Mouse (Mus musculus) liver, embryonic 14.5 days (tissue): ENCODE measurements at regions not wholly inside any gene's neighbourhood (a gene's known extent, or its start where the extent isn't known, plus 50 kb on each side); places are given as distances from the start of the nearest gene placed in this dataset.
A peak's percentile ranks its signal among the peaks of the same experiment; 100 is the strongest.
"Not testable (repeated sequence)": the region's sequence is repeated elsewhere in the genome, so short reads cannot be mapped to it uniquely, and the experiment has no call there.

ENCODE experiments used
- ATAC-seq: fragments of 200-750 bp; cut with Nextera tagmentation; 2 replicates; pipeline ENCODE4 v1.8.0; 2017; ENCODE audit warnings: moderate number of reproducible peaks, mild to moderate bottlenecking, moderate library complexity; ENCODE audit not compliant: insufficient read depth
- DNase-seq, 3 experiments: peaks; one replicate each; pipeline ENCODE4 v3.0.0-alpha.2; 2012 to 2013; ENCODE audit warnings: low read depth in 3 of 3, low spot score in 3 of 3
- H3K27ac ChIP-seq: fragments of 300-500 bp; sonication (generic); 2 replicates; pipeline ENCODE4 v1.5.1; 2014; ENCODE audit warnings: moderate library complexity, mild to moderate bottlenecking, control low read depth, inconsistent platforms
- H3K27me3 ChIP-seq: fragments of 300-500 bp; sonication (generic); 2 replicates; pipeline ENCODE4 v1.6.1; 2014; ENCODE audit warnings: mild to moderate bottlenecking, low read length, moderate library complexity; ENCODE audit not compliant: control insufficient read depth, insufficient read depth
- H3K36me3 ChIP-seq: fragments of 300-500 bp; sonication (generic); replicated peaks from 2 replicates; pipeline ENCODE4 v1.6.1; 2014; ENCODE audit warnings: low read depth; ENCODE audit not compliant: control insufficient read depth, insufficient read depth
- H3K4me1 ChIP-seq, 2 experiments: fragments of 200-500 bp in 1 of 2; fragments of 300-500 bp in 1 of 2; sonication (generic) in 1 of 2; replicated peaks; 2 replicates each; pipeline ENCODE4 v1.6.1; 2012 to 2014; ENCODE audit warnings: antibody characterized with exemption in 1 of 2, inconsistent platforms in 1 of 2, low read length in 1 of 2; ENCODE audit not compliant: control insufficient read depth in 2 of 2, insufficient read depth in 2 of 2
- H3K4me2 ChIP-seq: fragments of 300-500 bp; sonication (generic); 2 replicates; pipeline ENCODE4 v1.6.1; 2014; ENCODE audit warnings: low read depth, mild to moderate bottlenecking, control low read depth, moderate library complexity
- H3K4me3 ChIP-seq, 2 experiments: fragments of 200-500 bp in 1 of 2; fragments of 300-500 bp in 1 of 2; sonication (generic) in 1 of 2; 2 replicates each; pipeline ENCODE4 v1.5.1; 2012 to 2014; ENCODE audit warnings: low read depth in 2 of 2, low read length in 2 of 2, mild to moderate bottlenecking in 2 of 2, control low read depth in 1 of 2, inconsistent platforms in 1 of 2, moderate library complexity in 1 of 2; ENCODE audit not compliant: insufficient read depth in 1 of 2
- H3K9ac ChIP-seq: fragments of 300-500 bp; sonication (generic); replicated peaks from 2 replicates; pipeline ENCODE4 v1.6.1; 2014; ENCODE audit warnings: mild to moderate bottlenecking, control low read depth, moderate library complexity
- H3K9me3 ChIP-seq: fragments of 300-500 bp; sonication (generic); 2 replicates; pipeline ENCODE4 v1.6.1; 2016; ENCODE audit warnings: low read length, mixed read lengths; ENCODE audit not compliant: control insufficient read depth
- CTCF ChIP-seq: IDR thresholded peaks from 2 replicates; pipeline ENCODE4 v1.5.1; 2016; ENCODE audit warnings: antibody characterized with exemption, low read depth, control low read depth
- EP300 ChIP-seq: IDR thresholded peaks from 2 replicates; pipeline ENCODE4 v1.6.1; 2016; ENCODE audit warnings: antibody characterized with exemption, low read depth
- WGBS: fragments of 180-500 bp; shearing (Covaris S2); extraction: QIAGEN DNeasy Blood & Tissue Kit; methylation state at CpG from one replicate; pipeline ENCODE4 v1.1.7; 2014; ENCODE audit not compliant: insufficient replicate concordance; 5-methylcytosine and 5-hydroxymethylcytosine counted together

DNA sequence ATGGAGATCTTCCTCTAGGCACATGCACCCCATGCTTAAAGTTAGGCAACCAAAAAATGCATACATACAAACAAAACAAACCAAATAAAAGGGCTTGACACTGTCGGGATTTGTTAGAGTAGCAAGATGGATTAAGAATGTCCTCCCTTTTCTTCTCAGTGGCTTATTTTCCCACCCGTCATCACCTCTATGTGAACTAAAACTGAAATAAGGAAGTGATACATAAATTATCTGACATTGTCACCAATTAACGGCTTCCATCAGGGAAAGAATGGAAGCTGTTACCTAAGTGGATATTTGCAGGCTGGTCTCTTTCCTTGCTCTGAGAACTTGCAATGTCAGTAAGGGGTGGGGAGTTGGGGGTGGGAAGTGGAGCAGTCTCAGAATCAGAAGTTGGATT is 541.5 kb downstream of the Diaph3 start:
- H3K9me3 ChIP-seq: no peaks in the 10 kb centered on the region
- DNase-seq (no peak), ATAC-seq (no peak)
- H3K27me3 ChIP-seq: no peaks in the 10 kb centered on the region
- 46% methylated on average over 3 of the region's 3 CpGs for WGBS
- no peak overlapping the region for H3K4me3 ChIP-seq
- H3K9ac ChIP-seq: no peak overlapping the region
- no peaks in the 10 kb centered on the region for H3K36me3 ChIP-seq
- TF ChIP-seq EP300 (no peak), CTCF (no peak)
- no peaks in the 10 kb centered on the region for H3K4me1 ChIP-seq
- H3K27ac ChIP-seq: no peak overlapping the region
- no peak overlapping the region for H3K4me2 ChIP-seq

DNA sequence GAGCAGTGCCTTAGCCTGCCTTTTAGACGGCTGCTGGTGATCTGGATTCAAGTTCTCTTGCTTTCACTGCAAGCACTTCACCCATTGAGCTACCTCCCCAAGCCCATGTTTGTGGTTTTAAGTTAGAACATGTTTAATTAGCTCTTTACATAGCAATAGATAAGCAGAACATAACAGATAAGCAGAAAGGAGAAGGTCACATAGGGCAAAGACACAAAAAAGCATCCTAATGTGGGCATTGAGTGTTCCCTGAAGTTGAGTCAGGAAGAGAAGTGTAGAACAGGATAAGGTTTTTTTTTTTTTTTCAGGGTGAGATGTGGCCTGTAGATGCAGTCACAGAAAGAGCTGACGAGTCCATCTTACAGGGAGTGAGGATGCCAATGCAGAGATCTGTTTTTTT is 552.5 kb downstream of the Diaph3 start:
- no peak overlapping the region for H3K9ac ChIP-seq
- no peaks in the 10 kb centered on the region for H3K36me3 ChIP-seq
- H3K27me3 ChIP-seq: no peaks in the 10 kb centered on the region
- WGBS: 42% methylated on average over 2 of the region's 2 CpGs
- no peak overlapping the region for H3K27ac ChIP-seq
- H3K9me3 ChIP-seq: no peaks in the 10 kb centered on the region
- DNase-seq (no peak), ATAC-seq (no peak)
- no peak for TF ChIP-seq EP300
- H3K4me1 ChIP-seq: no peaks in the 10 kb centered on the region
- no peak overlapping the region for H3K4me3 ChIP-seq
- no peak overlapping the region for H3K4me2 ChIP-seq

DNA sequence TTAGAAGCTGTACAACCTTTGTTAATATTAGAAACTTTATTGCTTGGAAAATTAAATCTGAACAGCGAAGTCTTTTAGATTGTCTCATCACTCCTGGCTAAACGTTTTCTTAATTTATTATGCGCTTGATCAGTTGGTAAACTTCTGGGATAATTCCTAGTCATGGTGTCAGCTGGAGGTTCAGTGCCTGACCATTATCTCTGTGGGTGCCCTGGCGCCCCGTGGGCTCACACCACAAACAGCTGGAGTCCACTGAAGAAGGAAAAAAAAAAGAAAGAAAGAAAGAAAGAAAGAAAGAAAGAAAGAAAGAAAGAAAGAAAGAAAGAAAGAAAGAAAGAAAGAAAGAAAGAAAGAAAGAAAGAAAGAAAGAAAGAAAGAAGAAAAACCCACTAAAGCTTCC is 555.1 kb downstream of the Diaph3 start:
- H3K27ac ChIP-seq, H3K36me3 ChIP-seq, DNase-seq, H3K4me2 ChIP-seq, H3K9ac ChIP-seq, H3K4me1 ChIP-seq, H3K27me3 ChIP-seq, H3K4me3 ChIP-seq, H3K9me3 ChIP-seq, ATAC-seq: not testable (repeated sequence)
- 51% methylated on average over 5 of the region's 5 CpGs for whole genome bisulfite sequencing

- Histone ChIP-seq H3K4me3 (no peak overlapping the region), H3K36me3 (no peaks in the 10 kb centered on the region), H3K9ac (no peak overlapping the region), H3K4me2 (no peak overlapping the region), H3K27me3 (no peaks in the 10 kb centered on the region), H3K27ac (no peak overlapping the region), H3K4me1 (no peaks in the 10 kb centered on the region), H3K9me3 (no peaks in the 10 kb centered on the region)
- DNase-seq (no peak), ATAC-seq (no peak)
- TF ChIP-seq EP300 (no peak), CTCF (peak; percentile 50)
- WGBS: 41% methylated on average over 2 of the region's 2 CpGs
Observed at GRCm38 (mm10) chr14:86562728-86563127, 578.3 kb downstream of the Diaph3 start.

DNA sequence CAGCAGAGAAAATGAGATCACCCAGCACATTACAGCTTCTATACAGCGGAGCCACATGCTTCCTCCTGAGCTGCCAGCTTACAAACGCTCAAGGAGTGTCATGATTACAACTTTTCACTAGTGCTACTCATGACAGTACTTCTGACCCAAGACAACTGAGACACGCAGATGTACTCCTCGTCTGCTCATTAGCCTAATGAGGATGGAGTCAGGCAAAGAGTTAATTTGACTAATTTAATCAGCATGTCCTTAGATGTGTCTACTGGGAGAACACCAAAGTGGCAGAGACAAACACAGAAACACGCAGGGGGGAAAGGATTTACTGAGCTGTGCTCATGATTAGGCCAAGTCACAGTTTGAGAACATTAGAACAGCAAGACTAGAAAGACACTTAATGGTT is 603.0 kb downstream of the Diaph3 start:
- Histone ChIP-seq H3K27ac (no peak overlapping the region), H3K4me3 (no peak overlapping the region), H3K9ac (no peak overlapping the region), H3K36me3 (no peaks in the 10 kb centered on the region), H3K27me3 (no peaks in the 10 kb centered on the region), H3K4me2 (no peak overlapping the region), H3K9me3 (no peaks in the 10 kb centered on the region), H3K4me1 (no peaks in the 10 kb centered on the region)
- no peak for TF ChIP-seq EP300
- ATAC-seq: no peak
- WGBS: 63% methylated on average over 5 of the region's 5 CpGs
- DNase-seq: no peak
